In the genomic region with DNA sequence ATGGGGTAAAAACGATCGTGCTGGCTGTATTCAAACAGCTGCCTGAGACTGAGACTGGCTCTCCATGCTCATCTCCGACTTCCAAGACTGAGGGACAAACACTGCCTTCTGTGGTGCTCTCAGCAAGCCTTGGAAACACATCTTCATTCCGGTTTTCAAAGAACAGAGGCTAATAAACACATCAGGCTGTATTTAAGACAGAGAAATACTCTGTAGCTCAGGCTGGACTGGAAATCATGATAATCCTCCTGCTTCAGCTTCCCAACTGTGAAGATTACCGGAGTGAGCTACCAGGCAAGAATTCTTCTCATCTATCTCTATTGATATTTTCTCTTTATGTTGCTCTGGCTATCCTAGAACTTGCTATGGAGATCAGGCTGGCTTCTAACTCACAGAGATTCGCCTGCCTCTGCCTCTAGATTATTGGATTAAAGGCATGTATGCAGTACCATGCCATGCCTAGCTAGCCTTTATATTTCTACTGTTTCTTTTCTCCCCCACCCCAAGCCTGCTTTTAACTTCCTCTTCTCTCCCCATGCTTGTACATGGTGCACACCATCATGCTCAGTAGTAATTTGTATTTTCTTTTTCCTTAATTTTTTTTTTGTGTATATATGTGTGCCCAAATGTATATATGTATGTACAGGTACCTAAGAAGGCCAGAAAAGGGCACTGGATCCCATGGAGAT, we compare ENCODE assay signal across 16 mouse cellular contexts. TPM values are rescaled to one million over a fixed set of nuclear protein-coding genes. Genes with fewer than 3 reads are reported as not detected.
A peak's percentile ranks its signal among the peaks of the same experiment; 100 is the strongest.
DNase-seq lines count a peak whose midpoint lies in the region; ATAC-seq and TF ChIP-seq lines count a peak whose summit lies in the region.
"Had no signal": no experiment of that assay in that cellular context is flagged by ENCODE, and none has a peak within 500 bp of the region (broad histone marks: within the 10 kb centered on the region; RNA-seq: fewer than 3 reads in every experiment).

No protein-coding gene starts in this region.

- no peak for TF ChIP-seq CTCF in gastrocnemius, adult 2 months (IDR thresholded peaks at IDR 0.05)
- TF ChIP-seq CTCF in embryonic fibroblast, embryonic 13.5 days (IDR thresholded peaks at IDR 0.05; ENCODE audit: borderline replicate concordance, insufficient read depth, low read length) = no peak

- no peaks in the 10 kb centered on the region for H3K27me3 ChIP-seq in kidney, embryonic 15.5 days
- H3K27me3 ChIP-seq: embryonic facial prominence, embryonic 15.5 days; neural tube, embryonic 13.5 days had no signal

- no peaks in the 10 kb centered on the region for H3K9me3 ChIP-seq in kidney, embryonic 15.5 days (replicated peaks)
- H3K9me3 ChIP-seq: embryonic facial prominence, embryonic 15.5 days; neural tube, embryonic 13.5 days had no signal

- intact Hi-C loops in gastrocnemius, adult 2 months (cut with DNase I) = no loop called here

- H3K4me2 ChIP-seq in kidney, embryonic 15.5 days = no peak overlapping the region
- H3K4me2 ChIP-seq: embryonic facial prominence, embryonic 15.5 days; neural tube, embryonic 13.5 days had no signal

- H3K36me3 ChIP-seq in kidney, embryonic 15.5 days = no peaks in the 10 kb centered on the region
- H3K36me3 ChIP-seq: embryonic facial prominence, embryonic 15.5 days; neural tube, embryonic 13.5 days had no signal

- 0 out of 2 replicates have a peak overlapping the region, but pooled peaks have one; percentile 29 for H3K27ac ChIP-seq in gastrocnemius, adult 2 months
- H3K27ac ChIP-seq in kidney, embryonic 15.5 days = 0 out of 2 replicates have a peak overlapping the region, but pooled peaks have one; percentile 24
- H3K27ac ChIP-seq in embryonic fibroblast, embryonic 13.5 days (ENCODE audit: insufficient read depth, low read length) = peak overlapping the region; percentile 100
- H3K27ac ChIP-seq: embryonic facial prominence, embryonic 15.5 days; neural tube, embryonic 13.5 days had no signal

- no peak for DNase-seq in gastrocnemius, adult 2 months
- DNase-seq in gastrocnemius, postnatal 10 days = no peak
- DNase-seq in kidney, adult 11 months = no peak
- peak; percentile 45 for DNase-seq in A20 (ENCODE audit: low read depth, low spot score)
- DNase-seq in embryo, embryonic 10.5 days (ENCODE audit: low spot score) = no peak
- DNase-seq in right cerebral cortex, postnatal 14 days = no peak
- DNase-seq: cerebellum, adult 11-12 months; forebrain, postnatal 0 days; gastrocnemius, postnatal 36 days; kidney, adult 2 months; lung, postnatal 14 days had no signal

- no peak overlapping the region for H3K9ac ChIP-seq in kidney, embryonic 15.5 days
- H3K9ac ChIP-seq: embryonic facial prominence, embryonic 15.5 days; forebrain, postnatal 0 days; neural tube, embryonic 13.5 days had no signal

- no peak for ATAC-seq in kidney, embryonic 15.5 days (replicated peaks; ENCODE audit: low FRiP score)
- ATAC-seq: forebrain, postnatal 0 days; midbrain, embryonic 16.5 days had no signal

- WGBS in kidney, embryonic 15.5 days = 85% methylated on average over 6 of the region's 6 CpGs

- TF ChIP-seq POLR2A in embryonic fibroblast, embryonic 13.5 days (IDR thresholded peaks at IDR 0.05; ENCODE audit: low read depth, low read length) = no peak

- no peak overlapping the region for H3K4me3 ChIP-seq in gastrocnemius, adult 2 months
- no peak overlapping the region for H3K4me3 ChIP-seq in kidney, embryonic 15.5 days (replicated peaks)
- no peak overlapping the region for H3K4me3 ChIP-seq in embryonic fibroblast, embryonic 13.5 days (ENCODE audit: insufficient read depth, low read length)
- H3K4me3 ChIP-seq: embryonic facial prominence, embryonic 15.5 days; neural tube, embryonic 13.5 days had no signal

- peaks cover 16% of the 10 kb centered on the region for H3K4me1 ChIP-seq in kidney, embryonic 15.5 days
- peaks cover 32% of the 10 kb centered on the region for H3K4me1 ChIP-seq in embryonic fibroblast, embryonic 13.5 days (ENCODE audit: control insufficient read depth, insufficient read depth, low read length)
- H3K4me1 ChIP-seq: embryonic facial prominence, embryonic 15.5 days had no signal

RNA-seq across cellular contexts. Expression of gene Tubd1, which starts 49.5 kb away (rescaled TPM):
- 1 to 10 TPM; 6.9 to 8.5 TPM for total RNA-seq in gastrocnemius, adult 2 months (2021)
- total RNA-seq in gastrocnemius, postnatal 10 days (2021) = 1 to 10 TPM; 3.5 to 3.7 TPM
- 10.3 and 10.5 TPM in 2 replicates for polyA plus RNA-seq in kidney, embryonic 15.5 days (2015; fragmentation: Nextera tagmentation; extraction: Ambion mirVana)
- 6.4 and 8.2 TPM in 2 replicates for polyA plus RNA-seq in embryonic fibroblast, embryonic 13.5 days (2011; ENCODE audit: insufficient read length, low read depth, missing spikeins)

RNA-seq across cellular contexts. Expression of gene Rps6kb1, which starts 49.7 kb away (rescaled TPM):
- 10 to 100 TPM; 21.1 to 22.3 TPM for total RNA-seq in gastrocnemius, adult 2 months (2021)
- 10 to 100 TPM; 36.8 to 43.3 TPM for total RNA-seq in gastrocnemius, postnatal 10 days (2021)
- 60.9 and 70.7 TPM in 2 replicates for polyA plus RNA-seq in kidney, embryonic 15.5 days (2015; fragmentation: Nextera tagmentation; extraction: Ambion mirVana)
- 70.3 and 71.4 TPM in 2 replicates for polyA plus RNA-seq in embryonic fibroblast, embryonic 13.5 days (2011; ENCODE audit: insufficient read length, low read depth, missing spikeins)

Comparison
In these comparisons a context has a peak if more than half of its experiments do, and no peak if none do; other contexts are left out.
1. H3K27ac ChIP-seq: peak in every context shown above with its lines; median percentile 100 in embryonic fibroblast, embryonic 13.5 days; 29 in gastrocnemius, adult 2 months; 24 in kidney, embryonic 15.5 days.